Mouse (Mus musculus): Measurements from ENCODE around the gene Gprin2.

- no peak for TF ChIP-seq CTCF (IDR thresholded peaks at IDR 0.05; ENCODE audit: borderline replicate concordance, control insufficient read depth, extremely low read depth, insufficient read depth, low read length, poor library complexity)
- no peak for TF ChIP-seq POLR2A (IDR thresholded peaks at IDR 0.05; ENCODE audit: control insufficient read depth, extremely low read depth, insufficient read depth, low read length, poor library complexity)
Measured at GRCm38 (mm10) chr14:34240263-34240662, 38.8 kb upstream of the Gprin2 start.

Measured in thymus, adult 2 months (tissue).